Mouse (Mus musculus): ENCODE measurements at regions not wholly inside any gene's neighbourhood (a gene's known extent, or its start where the extent isn't known, plus 50 kb on each side); places are given as distances from the start of the nearest gene placed in this dataset.
A peak's percentile ranks its signal among the peaks of the same experiment; 100 is the strongest.

DNA sequence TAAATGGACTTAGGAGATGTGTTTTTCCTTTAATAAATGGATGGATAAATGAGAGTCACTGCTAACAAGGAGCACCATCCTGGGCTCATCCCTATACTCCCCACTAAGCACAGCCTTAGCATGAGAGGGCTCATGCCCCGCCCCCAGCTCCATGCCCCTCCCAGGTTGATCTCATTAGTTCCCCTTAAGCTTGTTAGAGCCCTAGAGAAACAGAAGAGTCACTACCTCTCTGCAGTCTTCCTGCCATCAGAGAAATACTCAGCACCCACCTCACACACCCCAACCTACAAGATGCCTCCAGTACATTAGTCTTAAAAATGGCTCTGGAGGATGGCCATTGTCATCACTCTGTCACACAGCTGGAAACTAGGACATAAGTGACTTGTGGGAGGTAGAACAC lies 202.8 kb upstream of the Hnrnpa3 start:
- DNase-seq (ENCODE audit: low read depth): no peak

DNA sequence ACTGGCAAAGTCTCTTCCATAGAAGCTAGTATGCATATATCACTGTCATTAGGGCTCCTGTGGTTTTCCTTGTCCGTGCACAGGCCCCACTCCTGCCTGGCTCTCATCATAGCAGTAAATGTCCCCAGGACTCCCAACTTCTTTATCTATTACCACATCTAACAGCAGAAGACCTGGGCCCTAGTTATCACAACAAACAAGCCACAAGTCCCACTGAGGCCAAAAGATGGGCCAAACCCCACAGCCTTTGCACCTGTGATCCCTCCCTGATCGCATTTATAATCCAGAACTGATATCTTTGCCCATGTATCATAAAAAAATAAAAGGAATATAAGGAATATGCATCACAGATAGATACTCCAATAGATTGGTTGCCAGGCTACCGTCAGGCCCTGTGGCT lies 201.6 kb upstream of the Hnrnpa3 start:
- DNase-seq (ENCODE audit: low read depth): no peak

DNA sequence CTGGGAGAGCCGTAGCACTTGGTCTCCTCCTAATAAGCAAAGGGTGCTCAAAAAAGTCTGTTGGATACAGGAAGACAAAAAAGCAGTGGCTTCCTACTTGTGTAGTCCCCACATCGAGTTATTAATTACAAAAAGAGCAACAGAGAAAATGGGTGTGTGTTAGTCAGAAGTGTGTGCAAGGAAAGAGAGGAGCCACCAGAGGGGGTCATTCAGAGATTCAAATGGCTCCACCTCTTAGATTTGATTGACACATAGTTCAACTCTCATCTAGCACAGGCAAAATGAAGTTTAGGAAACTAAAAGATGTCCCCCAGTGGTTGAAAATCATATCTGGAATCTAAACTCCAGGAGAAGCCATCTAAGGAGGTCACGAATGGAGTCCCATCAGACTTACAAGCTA lies 200.2 kb upstream of the Hnrnpa3 start:
- peak; percentile 22 for DNase-seq (ENCODE audit: low read depth)

DNA sequence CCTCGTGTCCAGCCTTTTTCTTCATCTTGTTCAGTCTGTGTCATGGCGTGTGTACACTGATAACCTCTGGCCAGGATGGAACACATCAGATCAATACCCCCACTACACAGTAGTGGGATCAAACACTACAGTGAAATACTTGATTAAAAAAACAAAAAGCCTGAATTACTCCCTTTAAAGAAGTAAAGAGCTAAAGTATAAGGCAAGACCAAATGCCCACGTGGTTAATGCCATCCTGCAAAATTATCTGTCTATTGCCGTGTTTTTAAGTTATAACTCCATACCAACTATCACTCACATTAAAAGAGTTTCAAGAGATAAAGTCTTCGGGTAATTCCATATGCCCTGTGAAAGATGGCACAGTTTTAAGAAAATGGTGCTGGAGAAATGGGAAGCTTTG lies 198.6 kb upstream of the Hnrnpa3 start:
- no peak for DNase-seq (ENCODE audit: low read depth)

DNA sequence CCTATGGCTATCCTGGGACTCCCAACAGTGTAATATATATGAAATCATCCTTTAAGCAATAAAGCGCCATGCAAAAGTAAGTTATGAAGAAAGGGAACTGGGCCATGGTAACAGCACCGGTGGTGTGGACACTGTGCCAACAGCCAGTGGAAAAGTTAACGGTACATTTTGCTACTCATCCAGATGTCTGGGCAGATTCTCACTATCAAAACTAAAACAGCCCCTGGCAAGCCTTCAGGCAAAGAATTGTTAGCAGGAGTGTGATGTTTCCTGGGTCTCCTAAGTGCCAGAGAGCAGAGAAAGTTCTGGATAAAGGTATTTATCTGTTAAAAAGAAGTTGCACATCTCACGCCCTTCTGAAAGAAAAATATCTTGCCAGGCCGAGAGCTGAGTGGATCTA lies 198.0 kb upstream of the Hnrnpa3 start:
- no peak for DNase-seq (ENCODE audit: low read depth)

DNA sequence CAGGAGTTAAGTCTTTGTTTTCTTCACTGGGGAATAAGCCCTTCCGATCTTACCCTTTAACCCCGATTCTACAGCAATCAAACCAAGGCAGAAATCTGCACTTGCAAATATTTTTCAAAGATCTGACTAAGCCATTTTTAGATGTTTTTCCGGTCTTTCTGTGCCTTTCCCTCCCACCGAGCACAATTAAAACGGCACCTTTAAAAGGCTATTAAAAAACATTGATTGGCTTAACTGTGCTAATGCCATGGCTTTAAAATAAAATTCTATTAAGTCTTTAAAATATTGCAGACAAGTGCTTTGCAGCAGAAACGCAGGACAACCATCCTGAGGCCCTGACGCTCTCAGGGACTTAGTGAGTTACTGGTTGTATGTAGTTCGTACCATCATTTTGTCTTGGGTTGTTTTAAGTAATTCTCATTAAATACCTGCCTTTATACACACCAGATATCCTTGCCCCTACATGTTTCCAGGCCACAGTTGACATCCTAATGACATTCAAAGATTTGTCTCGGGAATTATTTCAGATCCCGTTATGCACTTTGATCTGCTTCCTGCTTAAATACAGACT lies 197.6 kb upstream of the Hnrnpa3 start:
- no peak for DNase-seq (ENCODE audit: low read depth)

DNA sequence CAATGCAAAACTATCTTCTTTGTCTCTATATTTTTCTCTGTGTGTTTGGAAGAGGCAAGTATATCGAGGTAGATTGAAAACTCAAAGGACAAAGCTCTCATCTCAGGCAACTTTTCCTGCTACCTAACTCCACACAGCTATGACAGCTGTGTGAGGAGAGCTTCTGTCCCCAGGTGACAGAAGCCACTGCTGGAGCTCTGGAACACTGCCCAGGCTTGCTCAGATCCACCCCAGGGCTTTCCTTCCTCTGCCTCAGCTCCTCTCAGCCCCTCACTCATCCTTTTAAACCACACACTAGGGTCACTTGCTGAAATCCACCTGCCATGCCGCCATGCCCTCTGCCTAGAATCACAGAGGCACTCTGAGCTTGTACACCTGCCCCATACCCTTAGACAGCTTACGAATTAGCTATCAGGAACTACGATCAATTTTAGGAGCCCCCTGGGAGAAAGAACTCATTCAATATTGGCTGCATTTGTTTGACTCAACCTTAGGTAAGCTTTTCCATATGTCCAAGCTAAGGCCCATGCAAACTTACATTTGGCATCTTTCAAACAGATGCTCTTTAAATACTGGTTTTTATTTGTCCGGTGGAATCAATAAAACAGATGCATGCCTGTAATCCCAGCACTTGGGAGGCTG lies 196.9 kb upstream of the Hnrnpa3 start:
- DNase-seq (ENCODE audit: low read depth): no peak

DNA sequence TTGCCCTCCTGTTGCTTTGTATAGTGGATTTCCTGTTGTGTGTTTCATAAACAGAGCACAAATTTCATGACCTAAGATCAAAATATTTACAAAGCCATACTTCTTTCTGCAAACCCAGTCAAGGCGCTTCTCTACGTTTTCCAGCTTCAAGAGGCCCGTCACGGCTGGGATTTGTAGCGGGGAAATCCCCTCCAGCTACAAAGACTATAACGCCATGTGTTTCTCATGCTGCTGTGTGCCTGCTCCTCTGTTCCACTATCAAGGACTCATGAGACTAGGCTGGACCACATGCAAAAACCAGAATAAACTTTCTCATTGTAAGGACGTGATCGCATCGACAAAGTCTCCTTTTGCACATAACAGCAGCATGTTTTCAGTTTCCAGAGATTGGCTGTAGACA lies 196.0 kb upstream of the Hnrnpa3 start:
- DNase-seq (ENCODE audit: low read depth): peak; percentile 7

DNA sequence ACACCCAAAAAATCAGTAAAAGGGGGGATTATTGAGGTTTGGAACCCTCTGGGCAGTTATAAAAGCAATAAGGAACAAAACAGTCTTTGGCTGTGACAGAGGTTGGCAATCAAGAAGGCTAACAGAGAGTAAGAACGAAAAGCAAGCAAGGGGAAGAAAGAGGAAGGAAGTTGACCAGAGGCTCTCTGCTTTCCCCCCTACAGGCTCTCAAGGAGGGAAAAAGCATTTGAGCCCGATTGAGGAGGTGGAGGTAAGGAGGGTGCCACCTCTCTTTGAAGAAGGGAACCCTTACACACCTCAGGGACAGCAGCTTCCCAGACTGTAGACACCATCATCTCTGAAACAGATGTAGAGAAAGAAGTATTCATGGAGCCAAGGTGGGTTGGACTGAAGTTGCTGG lies 194.6 kb upstream of the Hnrnpa3 start:
- no peak for DNase-seq (ENCODE audit: low read depth)

DNA sequence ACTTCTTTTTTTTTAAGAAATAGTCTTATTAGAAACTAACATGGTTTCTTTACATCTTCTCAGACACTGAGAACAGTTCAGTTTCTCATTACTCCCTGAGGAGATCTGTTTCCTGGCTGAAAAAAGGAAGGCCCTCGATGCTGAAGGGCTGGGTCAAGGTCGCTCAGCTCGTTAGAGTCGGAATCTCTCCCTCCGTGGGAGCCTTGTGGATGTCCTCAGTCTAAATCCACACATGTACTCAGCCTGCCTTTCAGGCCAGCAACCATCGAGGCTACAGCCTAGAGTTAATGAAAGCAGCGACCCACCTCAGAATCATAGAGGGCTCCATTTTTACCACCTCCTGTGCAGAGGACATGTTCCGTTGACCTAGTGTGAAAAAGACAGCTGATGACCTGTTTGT lies 190.2 kb upstream of the Hnrnpa3 start:
- DNase-seq (ENCODE audit: low read depth): no peak

DNA sequence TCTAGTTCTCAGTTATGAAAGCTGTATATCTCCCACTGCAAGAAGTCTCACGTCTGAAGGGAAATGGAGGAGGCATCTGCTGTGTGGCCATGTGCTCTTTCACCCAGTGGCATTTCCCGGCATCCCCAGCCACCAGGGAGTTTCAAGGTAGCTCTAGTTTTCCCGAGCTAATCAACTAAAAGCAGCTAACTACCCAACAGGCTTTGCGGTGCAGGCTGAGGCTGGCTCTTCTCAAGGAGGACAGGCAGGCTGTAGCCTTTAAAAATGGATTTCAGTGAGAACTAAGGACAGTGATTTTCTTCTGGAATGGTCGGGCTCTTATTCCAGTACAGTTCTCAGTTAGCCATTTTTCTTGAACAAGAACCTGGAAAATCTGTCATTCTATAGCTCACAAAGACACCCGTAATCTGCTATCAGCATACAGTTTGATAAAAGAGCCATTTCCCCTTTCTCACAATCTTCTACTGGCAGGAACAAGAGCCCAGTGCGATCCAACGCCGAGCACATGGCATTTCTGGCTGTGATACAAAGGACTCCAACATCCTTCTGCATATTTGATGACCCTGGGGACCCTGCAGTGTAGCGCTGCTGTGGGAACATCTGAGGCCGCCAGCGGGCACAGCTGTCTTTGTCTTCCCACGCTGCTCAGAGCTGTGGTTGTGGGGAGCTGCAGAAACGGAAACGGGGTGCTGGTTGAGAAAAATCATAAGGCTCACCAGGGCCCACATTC lies 188.9 kb upstream of the Hnrnpa3 start:
- peak; percentile 61 for DNase-seq (ENCODE audit: low read depth)

DNA sequence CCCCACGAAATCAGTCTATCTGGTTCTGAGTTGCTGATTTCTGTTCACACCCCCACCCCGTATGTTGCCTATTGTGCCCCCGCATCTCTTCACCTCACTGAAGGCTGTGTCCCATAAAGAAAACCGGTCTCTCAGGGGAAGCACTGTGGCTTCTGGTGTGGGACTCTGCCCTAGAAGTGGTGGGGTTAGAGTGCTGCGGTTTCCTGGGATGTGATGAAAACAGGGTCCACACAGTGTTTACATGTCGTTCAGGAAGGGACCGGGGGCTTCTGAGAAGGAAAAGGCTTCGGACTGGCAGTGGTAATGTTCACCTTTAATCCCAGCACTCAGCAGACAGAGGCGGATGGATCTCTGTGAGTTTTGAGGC lies 188.4 kb upstream of the Hnrnpa3 start:
- DNase-seq (ENCODE audit: low read depth): no peak

DNA sequence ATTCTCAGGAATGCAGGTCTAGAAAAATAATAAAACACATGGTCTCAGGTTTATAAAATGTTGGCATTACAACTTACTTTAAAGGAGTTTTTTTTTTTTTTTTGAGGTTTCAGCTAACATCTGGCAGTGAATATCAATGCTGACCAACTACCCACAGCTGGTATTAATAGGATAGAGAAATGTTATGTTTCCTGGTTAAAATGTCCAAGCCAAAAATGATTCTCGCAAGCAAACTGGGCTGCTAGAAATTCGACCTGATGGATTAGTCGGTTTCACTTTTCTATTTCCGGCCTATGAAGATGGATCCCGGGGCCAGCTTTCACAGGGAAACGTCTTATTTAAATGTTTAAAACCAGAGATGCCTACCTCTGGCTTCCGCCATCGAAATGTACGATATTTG lies 186.6 kb upstream of the Hnrnpa3 start:
- DNase-seq (ENCODE audit: low read depth): no peak

DNA sequence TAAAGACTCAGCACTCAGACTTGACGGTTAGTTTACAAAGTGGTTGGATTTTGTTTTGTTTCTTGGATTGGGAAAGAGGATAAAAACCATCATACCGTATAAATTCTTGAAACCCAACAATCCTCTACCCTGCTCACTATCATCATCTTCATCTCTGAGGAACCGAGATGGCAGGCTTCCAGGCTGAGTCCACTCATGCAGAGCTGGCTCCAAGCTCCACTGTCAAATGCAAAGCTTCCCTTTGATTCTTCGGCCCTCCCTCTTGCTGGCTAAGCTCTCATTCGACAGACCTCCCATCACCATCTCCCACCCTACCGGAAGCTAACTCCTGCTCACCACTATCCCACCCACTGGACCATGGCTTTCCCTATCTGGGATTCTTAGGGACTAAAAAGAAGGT lies 184.6 kb upstream of the Hnrnpa3 start:
- no peak for DNase-seq (ENCODE audit: low read depth)

DNA sequence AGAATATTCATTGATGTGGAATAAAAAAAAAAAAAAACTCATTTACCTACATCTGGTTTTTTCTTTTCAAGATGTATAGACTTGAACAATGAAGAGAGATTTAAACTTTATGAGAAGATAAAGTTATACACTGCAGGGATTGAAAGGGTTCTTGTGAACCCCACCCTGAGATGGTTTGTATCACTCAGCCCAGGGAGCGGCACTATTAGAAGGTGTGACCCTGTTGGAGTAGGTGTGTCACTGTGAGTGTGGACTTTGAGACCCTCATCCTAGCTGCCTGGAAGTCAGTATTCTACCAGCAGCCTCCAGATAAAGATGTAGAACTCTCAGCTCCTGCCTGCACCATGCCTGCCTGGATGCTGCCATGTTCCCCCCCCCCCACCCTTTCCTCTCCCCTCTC lies 182.7 kb upstream of the Hnrnpa3 start:
- DNase-seq (ENCODE audit: low read depth): no peak

DNA sequence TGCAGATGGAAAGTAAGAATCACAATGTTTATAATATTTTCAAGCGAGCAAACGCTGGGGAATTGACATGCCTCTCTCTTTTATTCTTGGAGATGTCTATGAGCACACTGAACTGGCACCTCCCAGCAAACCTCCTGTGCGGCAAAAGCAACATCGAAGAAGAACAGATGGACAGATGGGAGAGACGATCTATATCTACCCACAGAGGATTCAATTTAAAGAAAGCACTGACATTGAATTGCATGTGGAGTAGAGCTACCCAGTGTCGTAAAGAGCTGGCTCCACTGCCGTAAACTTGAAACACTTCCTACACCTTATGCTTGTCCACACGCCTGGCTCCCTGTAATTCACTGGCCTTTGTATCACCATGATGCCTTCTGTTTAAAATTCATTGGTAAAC lies 182.0 kb upstream of the Hnrnpa3 start:
- no peak for DNase-seq (ENCODE audit: low read depth)

DNA sequence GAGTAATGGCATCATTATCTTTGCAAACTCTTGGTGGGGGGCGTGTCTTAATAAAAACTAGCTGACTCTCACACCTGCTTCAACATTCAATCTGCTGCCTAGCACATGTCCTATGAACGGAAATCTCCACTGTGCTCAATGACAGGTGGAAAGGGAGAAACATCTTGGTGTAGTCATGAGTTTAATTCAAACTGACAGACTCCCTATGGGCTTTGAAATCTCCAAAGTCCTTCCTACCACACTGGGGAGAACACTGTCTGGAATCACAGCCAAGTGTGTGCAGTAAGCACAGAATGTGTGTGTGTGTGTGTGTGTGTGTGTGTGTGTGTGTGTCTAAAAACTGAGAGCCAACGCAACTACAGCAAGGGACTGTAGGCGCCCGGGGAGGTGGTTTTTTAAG lies 179.5 kb upstream of the Hnrnpa3 start:
- no peak for DNase-seq (ENCODE audit: low read depth)

DNA sequence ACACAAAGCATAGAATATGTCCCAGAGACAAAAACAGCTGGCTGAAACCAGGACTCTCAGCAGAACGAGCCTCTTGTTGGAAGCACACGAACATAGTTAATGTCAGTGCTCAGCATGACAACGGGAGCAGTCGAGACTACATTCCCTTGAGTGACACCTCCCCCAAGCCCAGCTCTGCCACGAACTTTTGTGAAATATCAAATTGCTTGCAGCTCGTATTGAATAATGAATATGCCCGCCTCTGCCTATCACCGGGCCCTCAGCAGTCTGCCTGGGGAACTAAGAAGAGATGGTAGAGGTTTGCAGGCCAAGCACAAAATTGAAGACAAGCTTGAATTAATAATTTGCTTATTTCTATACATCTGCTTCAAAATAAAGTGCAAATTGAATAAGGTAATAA lies 177.2 kb upstream of the Hnrnpa3 start:
- DNase-seq (ENCODE audit: low read depth): no peak

DNA sequence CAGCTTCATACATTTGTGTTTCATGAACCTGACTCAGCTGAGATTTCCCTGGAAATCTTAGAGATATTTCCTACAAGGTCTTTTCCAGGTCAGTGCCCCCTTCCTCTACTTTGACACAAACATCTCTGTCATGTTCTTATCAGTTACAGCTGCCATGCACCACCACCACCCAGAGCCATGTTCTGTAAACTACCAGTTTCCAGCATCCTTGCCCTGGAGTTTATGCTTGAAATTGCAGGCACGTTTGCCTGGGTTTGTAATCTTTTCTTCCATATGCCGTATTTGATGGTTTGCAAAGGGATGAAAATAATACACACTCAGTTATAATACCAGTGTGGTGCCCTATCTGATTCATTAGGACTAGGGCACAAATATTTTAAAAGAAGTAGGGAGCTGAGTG lies 176.6 kb upstream of the Hnrnpa3 start:
- no peak for DNase-seq (ENCODE audit: low read depth)

DNA sequence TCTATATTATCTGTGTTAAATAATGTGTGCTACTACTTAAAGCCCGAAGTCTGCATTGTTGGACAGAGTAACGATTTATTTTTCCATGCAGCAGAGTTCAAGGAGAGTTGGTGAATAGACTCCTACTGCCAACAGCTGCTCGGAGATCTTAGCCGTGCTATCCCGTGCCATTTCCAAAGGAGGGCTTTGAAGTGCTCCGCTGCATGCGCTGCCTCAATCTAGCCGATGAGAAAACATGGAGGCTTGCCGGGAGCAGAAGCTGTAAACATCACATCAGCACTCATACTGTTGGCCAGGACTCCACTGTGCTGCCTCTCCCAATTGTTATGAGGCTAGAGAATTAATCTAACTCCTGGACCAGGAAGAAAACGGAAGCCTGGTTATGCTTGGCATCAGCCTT lies 174.1 kb upstream of the Hnrnpa3 start:
- no peak for DNase-seq (ENCODE audit: low read depth)

DNA sequence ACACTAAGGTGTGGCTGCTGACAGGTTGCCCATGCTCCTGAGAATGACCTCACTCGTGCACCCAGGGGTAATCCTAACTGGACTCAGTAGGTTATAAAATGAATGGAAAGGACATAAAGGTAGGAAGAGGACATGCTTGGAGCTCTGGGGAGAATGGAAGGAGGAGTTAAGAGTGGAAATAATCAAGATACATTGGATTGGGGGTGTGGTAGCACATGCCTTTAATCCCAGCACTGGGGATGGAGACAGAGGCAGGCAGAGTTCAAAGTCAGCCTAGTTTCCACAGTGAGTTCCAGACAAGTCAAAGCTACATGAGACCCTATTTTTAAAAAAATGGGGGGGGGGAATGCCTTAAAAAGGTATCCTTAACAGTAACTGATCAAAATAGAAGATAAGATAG lies 167.9 kb upstream of the Hnrnpa3 start:
- DNase-seq (ENCODE audit: low read depth): no peak

DNA sequence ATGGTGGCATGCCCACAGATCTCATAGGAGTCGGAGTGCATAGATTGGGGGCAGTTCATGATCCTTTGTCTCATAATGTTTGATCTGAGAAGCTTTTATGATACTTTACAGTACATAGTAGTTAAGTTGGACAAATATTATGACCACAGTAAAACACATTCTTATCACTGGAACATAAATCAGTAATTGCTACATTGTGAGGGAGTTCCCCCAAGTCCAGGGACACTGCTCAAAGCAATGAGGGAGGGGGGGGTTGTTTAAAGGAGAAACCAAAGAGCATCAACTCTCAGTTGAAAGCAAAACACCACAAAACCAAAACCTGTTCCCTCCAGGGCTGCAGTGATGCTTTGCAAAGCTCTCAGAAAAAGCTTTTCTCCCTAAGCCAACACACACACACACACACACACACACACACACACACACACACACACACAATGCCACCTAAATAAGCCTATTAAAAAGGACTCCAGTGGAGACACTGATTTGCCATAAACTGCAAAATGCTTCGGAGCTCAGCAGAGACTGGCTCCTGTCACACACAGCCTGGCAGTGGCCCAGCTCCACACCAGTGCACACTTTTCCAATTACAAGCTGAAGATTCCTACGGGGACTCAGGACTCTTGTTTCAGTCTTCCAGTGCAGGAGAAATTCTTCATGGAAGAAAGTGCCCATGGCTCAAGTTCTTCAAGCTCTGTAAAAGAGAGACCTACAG lies 167.1 kb upstream of the Hnrnpa3 start:
- no peak for DNase-seq (ENCODE audit: low read depth)

DNA sequence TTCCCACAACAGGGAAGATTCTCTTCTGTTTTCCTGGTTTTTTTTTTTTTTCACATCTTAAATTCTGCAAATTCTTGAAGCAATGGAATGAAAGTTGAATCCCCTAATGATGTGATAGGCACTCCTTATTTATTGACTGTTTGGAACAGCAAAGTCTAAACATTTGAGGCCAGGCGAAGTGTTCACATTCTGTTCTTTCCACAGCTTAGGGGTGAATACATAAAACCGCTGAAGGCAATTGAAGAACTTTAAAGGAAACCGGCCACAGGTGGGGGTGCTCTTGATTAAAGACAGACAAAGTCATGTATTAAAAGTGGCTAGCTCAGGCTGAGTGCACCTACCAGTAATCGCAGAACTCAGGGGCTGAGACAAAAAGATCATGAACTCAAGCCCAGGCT lies 166.6 kb upstream of the Hnrnpa3 start:
- DNase-seq (ENCODE audit: low read depth): no peak

Data from induced T-regulatory cell, adult 2 months (primary cell).